Mouse (Mus musculus) heart, embryonic 15.5 days (tissue): ENCODE results near the gene Tas2r108. TPM values are rescaled to one million over a fixed set of nuclear protein-coding genes. Genes with fewer than 3 reads are reported as not detected.

Experiments
- polyA plus RNA-seq: library from polyadenylated mRNA; unstranded; fragments of >200 nt; fragmentation: Nextera tagmentation; extraction: Ambion mirVana; gene quantifications from 2 replicates; pipeline ENCODE4 v1.2.1, GENCODE M21; 2015

Gene Tas2r108
- polyA plus RNA-seq, 1 experiment from 2014 or later = not detected

Other genes starting within 250 kb of the Tas2r108 start
- gene Agk, start 168.4 kb upstream of the Tas2r108 start, polyA plus RNA-seq = 38.5 and 39.9 TPM in 2 replicates
- gene E330009J07Rik, start 57.4 kb upstream of the Tas2r108 start, polyA plus RNA-seq = 2.5 and 5.9 TPM in 2 replicates
- not detected in 2 replicates for gene Wee2, start 54.4 kb upstream of the Tas2r108 start, polyA plus RNA-seq
- gene Ssbp1, start 22.2 kb upstream of the Tas2r108 start, polyA plus RNA-seq = 96.0 and 98.9 TPM in 2 replicates
- gene Tas2r137, start 2.3 kb upstream of the Tas2r108 start, polyA plus RNA-seq = not detected in 2 replicates
- gene Prss37, start 26.0 kb downstream of the Tas2r108 start, polyA plus RNA-seq = not detected in 2 replicates
- 0.10 TPM in 1 of 2 replicates, not detected in the other for gene Olfr461, start 61.5 kb downstream of the Tas2r108 start, polyA plus RNA-seq
- not detected in 2 replicates for gene Olfr460, start 76.0 kb downstream of the Tas2r108 start, polyA plus RNA-seq
- 0.47 and 0.90 TPM in 2 replicates for gene Clec5a, start 92.3 kb downstream of the Tas2r108 start, polyA plus RNA-seq
- not detected in 2 replicates for gene Tas2r138, start 119.8 kb downstream of the Tas2r108 start, polyA plus RNA-seq
- gene Mgam, start 135.3 kb downstream of the Tas2r108 start, polyA plus RNA-seq = 0.03 TPM in 1 of 2 replicates, not detected in the other